Mouse (Mus musculus): ENCODE data around the gene Gm10031.

The Gm10031 gene

DNA sequence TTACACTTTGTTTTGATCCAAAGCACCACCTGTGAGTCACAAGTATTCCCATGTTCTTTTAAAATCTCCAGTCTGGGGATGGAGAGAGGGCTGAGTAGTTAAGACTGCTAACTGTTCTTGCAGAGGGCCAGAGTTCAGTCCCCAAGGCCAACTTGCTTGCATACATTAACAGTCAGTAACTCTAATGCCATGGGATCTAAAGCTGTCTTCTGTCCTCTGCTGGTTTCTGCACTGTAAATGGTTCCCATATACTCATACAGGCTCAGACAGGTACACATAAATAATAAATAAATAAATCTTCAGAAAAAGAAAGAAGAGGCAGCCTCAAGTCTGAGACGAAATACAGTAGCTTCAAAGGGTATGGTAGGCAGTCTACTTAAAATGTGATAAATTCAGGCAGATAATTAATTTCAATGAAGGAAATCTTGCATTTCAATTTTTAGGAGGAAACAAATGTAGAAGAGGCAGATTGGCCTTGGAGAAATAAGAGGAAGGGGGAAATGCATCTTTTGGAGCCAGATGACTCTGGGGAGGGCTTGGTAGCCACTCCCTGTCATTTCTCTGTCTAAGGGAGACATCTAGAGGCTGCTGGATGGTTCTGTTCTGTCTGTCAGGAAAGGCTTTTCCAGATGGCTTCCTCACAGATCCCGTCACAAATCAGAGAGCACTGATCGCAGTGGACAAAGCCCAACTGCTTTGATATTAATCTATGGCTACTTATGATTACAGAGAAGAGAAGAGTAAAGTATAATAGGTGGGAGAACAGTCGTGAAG lies 16.2 kb downstream of the Gm10031 start:
- in situ Hi-C loops (cut with MboI, MseI), result loop anchor here (5.0 kb wide), 1 partner anchor 92 kb away; no protein-coding TSS in a partner anchor

DNA sequence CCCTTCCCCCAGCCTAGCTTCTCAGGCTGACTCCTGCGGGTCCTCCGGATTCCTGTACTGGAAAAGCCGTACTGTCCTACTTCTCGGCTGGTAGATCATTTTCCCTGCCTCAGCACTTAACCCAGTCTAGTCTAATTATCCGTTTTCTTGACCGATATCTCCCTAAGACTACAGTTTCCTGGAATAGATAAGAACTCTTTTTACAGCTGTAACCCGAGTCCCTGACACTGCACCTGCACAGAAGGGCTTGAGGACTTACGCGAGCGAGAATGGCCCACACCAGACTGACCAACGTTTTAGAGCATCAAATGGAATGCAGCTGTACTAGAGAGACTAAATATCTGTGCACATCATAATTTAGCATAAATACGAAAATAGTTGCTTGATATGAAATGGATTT lies 20.2 kb downstream of the Gm10031 start:
- in situ Hi-C loops (cut with MboI, MseI), result loop anchor here in 1 of 2 experiments (5.0 kb wide), 1 partner anchor 88 kb away; no protein-coding TSS in a partner anchor

DNA sequence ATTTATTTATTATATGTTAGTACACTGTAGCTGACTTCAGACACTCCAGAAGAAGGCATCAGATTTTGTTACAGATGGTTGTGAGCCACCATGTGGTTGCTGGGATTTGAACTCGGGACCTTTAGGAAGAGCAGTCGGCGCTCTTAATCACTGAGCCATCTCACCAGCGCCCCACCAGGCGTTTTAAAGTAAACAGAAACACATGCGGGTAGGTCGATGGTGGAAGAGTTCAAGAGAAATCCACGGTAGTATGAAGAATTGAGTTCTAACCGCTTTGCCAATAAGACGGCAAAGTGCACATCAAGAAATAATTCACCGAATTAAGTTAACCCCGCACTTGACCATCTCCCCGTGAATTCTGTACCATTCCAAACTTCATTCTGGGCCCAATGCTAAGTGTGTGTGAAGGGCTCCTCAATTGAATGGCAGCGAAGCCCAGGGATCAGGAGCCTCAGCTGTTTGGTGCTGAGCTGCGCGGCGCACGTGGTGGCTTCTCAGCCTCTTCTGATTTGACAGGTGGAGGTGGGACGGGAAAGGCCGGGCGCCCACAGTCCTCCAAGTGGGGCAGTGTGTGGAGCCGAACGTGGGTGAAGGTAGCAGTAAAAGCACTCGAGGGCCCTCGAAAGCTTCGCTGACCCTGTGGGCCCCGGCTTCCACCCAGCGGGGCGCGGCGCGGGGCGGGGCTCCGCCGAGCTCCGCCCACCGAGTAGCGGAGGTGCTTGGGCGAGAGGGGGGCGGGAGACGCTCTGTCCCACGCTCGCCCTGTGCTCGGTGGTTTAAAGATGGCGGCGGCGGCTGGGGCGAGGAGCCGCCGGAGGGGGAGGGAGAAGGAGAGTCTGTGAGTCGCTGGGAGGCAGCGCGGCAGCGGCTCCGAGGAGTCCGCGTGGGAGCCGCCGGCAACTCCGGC lies 34.5 kb downstream of the Gm10031 start, which contains the start of gene Abl2:
Abl2 (plus strand) TSS at position 763 of the 907 bp plus-strand sequence.
- in situ Hi-C loops (cut with MboI, MseI), result no loop called here

DNA sequence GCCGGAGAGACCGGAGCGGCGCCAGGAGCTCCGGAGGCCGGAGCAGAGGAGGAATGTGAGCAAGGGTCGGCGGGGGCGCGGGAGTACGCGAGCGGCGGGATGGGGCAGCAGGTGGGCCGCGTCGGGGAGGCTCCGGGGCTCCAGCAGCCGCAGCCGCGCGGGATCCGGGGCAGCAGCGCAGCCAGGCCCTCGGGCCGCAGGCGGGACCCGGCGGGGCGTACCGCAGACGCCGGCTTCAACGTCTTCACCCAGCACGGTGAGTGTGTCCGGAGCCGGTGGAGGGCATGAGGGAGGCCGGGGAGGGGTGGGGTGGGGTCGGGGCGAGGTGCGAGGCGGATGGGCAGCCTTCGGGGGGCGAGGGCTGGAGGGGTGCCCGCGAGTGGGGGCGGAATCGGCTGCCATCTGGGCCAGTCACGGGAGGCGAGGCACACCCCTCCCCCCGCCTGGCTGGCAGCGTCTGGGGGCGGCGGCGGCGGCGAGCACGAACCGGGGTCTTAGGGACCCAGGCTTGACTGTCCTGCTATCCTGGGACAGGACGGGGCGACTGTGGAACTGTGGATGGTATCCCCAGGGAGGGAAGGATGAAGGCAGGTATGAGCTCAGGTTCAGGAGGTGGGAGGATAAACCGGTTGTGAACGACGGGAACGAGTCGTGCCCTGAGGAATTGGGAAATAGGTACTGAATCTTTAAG lies 35.3 kb downstream of the Gm10031 start:
- in situ Hi-C loops (cut with MboI, MseI), result no loop called here

DNA sequence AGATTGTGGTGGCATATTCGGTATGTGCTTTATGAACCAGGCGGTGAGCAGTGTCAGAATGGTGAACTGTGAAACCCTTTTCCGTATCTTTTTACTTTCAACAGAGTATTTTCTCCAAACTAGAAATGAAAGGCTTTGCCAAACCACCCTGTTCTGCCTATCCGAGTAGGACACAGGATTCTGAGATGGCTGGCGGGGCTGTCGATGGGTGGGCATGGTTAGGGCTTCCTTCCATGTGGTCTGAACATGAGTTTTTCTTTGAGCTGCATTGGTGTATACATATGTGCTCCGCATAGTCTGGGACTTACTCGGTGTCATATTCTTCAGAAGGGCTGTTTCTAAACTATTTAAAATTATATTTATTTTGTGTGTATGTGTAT lies 35.8 kb downstream of the Gm10031 start:
- in situ Hi-C loops (cut with MboI, MseI), result no loop called here

DNA sequence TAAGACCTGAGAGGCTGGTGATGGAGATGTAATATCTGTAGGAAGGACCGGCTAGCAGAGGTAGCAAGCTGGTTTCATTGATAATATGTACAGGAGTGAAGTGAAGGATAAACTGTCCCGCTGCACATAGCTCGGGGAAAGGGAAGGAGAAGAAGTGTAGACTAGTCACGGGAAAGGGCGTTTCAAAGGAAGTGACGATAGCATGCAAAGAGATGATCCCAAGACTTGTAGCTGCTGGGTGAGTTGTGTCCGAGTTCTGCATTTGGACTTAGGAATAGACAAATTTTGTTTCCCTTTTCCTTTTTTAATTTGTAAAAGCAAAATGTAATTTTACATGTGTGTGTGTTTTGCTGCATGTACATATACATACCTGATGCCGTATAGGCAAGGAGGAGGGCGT lies 36.7 kb downstream of the Gm10031 start:
- in situ Hi-C loops (cut with MboI, MseI), result no loop called here

DNA sequence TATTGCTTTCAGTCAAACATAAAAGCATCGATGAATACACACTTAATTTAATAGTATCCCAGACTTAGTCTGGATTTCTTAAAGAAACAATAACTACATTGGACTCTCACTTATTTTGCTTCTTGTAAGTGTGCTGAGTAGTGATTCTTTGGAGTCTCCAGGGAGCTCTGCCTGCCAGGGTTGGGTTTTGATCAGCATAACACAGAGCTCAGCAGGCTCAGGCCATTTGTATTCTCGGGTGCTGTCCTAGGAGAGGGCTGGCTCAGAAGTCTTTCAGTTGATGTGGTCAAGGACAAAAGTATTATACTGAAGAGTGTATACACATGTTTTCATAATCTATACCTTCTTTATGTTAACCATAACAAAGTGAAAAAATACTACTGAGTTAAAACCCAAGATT lies 41.5 kb downstream of the Gm10031 start:
- in situ Hi-C loops (cut with MboI, MseI), result no loop called here

DNA sequence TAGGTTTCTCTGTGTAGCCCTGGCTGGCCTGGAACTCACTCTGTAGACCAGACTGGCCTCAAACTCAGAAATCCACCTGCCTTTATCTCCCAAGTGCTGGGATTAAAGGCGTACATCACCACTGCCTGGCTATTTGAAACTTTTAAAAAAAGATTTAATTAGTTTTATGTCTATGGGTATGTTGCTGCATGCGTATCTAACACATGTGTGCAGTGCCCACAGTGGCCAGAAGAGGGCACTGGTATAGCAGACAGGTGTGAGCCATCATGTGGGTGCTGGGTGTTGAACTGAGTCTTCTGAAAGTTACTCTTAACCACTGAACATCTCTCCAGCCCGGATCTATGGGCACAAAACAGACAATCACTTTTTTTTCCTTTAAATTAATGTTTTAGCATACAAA lies 42.3 kb downstream of the Gm10031 start:
- in situ Hi-C loops (cut with MboI, MseI), result no loop called here

DNA sequence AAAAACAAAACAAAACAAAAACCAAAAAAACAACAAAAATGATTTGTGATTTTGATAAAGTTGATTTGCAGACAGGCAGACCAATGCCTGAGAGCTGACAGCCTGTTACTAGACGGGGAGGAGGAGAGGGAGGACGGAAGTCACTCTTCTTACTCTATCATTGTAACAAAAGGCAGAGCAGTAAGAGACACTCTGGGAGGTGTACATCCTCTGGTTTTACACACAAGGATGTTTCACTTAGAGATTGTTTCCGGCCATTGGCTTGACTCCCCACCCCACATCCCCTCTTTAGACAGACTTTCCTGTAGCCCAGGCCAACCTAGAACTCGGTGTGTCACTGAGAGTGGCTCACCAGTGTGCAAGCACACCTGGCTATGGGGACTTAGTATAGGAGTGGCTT lies 45.8 kb downstream of the Gm10031 start:
- in situ Hi-C loops (cut with MboI, MseI), result no loop called here

DNA sequence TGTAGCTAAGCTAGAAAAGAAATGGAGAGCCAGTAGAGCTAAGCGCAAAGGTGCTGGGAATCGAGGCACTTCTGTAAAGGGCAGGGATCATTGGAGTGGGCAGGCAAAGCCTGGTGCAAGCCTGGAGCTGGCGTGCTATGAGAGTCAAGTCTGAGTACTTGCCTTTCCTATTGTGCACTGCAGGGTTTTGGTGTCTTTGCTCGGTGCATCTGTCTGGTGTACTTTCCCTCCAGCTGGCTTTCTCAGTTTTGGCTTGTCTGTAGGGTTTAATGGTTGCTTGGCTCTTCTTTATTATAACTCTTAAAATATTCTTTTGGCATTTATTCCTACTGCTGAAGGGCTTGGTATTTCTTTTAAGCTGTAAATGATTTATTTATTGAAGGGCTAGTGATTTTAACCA lies 49.1 kb downstream of the Gm10031 start:
- in situ Hi-C loops (cut with MboI, MseI), result no loop called here
